Mouse (Mus musculus) heart, adult 2 months (tissue): ENCODE results near the gene Vangl1. TPM values are rescaled to one million over a fixed set of nuclear protein-coding genes. Genes with fewer than 3 reads are reported as not detected.

Source experiments
- DNase-seq, 2 experiments: peaks; one replicate each; pipeline ENCODE4 v3.0.0; 2021
- H3K27ac ChIP-seq: fragments of 200-600 bp; 2 replicates; pipeline ENCODE4 v1.8.1; 2022
- H3K27me3 ChIP-seq: fragments of 200-500 bp; 2 replicates; pipeline ENCODE4 v1.6.1; 2012; ENCODE audit warnings: mild to moderate bottlenecking, low read length, inconsistent platforms, mixed read lengths; ENCODE audit not compliant: control insufficient read depth, insufficient read depth
- H3K36me3 ChIP-seq: fragments of 200-500 bp; 2 replicates; pipeline ENCODE4 v1.6.1; 2012; ENCODE audit warnings: low read length, inconsistent platforms; ENCODE audit not compliant: control insufficient read depth, insufficient read depth
- H3K4me1 ChIP-seq: fragments of 200-500 bp; 2 replicates; pipeline ENCODE4 v1.6.1; 2011; ENCODE audit warnings: low read length; ENCODE audit not compliant: control insufficient read depth, insufficient read depth
- H3K4me3 ChIP-seq: fragments of 200-600 bp; 2 replicates; pipeline ENCODE4 v1.8.1; 2022
- H3K79me2 ChIP-seq: fragments of 200-500 bp; replicated peaks from 2 replicates; pipeline ENCODE4 v1.6.1; 2012; ENCODE audit warnings: mild to moderate bottlenecking, inconsistent platforms, low read length, moderate library complexity, mixed read lengths; ENCODE audit not compliant: control insufficient read depth, insufficient read depth
- H3K9ac ChIP-seq: fragments of 200-500 bp; 2 replicates; pipeline ENCODE4 v1.6.1; 2012; ENCODE audit warnings: low read depth, mild to moderate bottlenecking, control low read depth, inconsistent platforms, low read length, mixed read lengths
- CTCF ChIP-seq: fragments of 200-600 bp; IDR thresholded peaks from 2 replicates; pipeline ENCODE4 v1.8.1; 2022; ENCODE audit warnings: antibody characterized with exemption, mild to moderate bottlenecking, moderate library complexity
- EP300 ChIP-seq: fragments of 200-500 bp; IDR thresholded peaks from 2 replicates; pipeline ENCODE4 v1.6.1; 2011; ENCODE audit warnings: low read depth, low read length, control low read depth; ENCODE audit not compliant: insufficient read depth
- POLR2A ChIP-seq: fragments of 200-500 bp; IDR thresholded peaks from 2 replicates; pipeline ENCODE4 v1.6.1; 2011; ENCODE audit warnings: mild to moderate bottlenecking, low read depth, low read length, control low read depth; ENCODE audit not compliant: insufficient read depth
- WGBS: fragments of 180-500 bp; shearing (Covaris S2); methylation state at CpG from one replicate; pipeline ENCODE4 v1.1.7; 2018; 5-methylcytosine and 5-hydroxymethylcytosine counted together
- intact Hi-C: fragments of 180-260 bp; cut with DNase I; formaldehyde crosslinking; loops from one replicate; pipeline ENCODE4 v1.15.1; 2025
- polyA plus RNA-seq: library from polyadenylated mRNA; depleted of rRNA; stranded (reverse); fragments of >200 nt; gene quantifications from 2 replicates; pipeline ENCODE4 v1.2.3, GENCODE M21; 2012; rRNA removed
- total RNA-seq, 2 experiments: library from RNA; stranded (reverse); gene quantifications; 2 replicates each; pipeline ENCODE4 v1.2.3; 2021

The Vangl1 gene
- total and polyA plus RNA-seq, 3 experiments: 9.7 to 15.9 (median 10.6) TPM

GRCm38 (mm10) chr3:102122046-102122445 lies 82.4 kb downstream of the Vangl1 start:
- intact Hi-C loops: loop anchor here (5.0 kb wide), 2 partner anchors 40 to 120 kb away; no protein-coding TSS in a partner anchor
- 70% methylated on average over 7 of the region's 7 CpGs for WGBS
- no peaks in the 10 kb centered on the region; the same call in 1 of the 2 replicates for H3K36me3 ChIP-seq

DNA sequence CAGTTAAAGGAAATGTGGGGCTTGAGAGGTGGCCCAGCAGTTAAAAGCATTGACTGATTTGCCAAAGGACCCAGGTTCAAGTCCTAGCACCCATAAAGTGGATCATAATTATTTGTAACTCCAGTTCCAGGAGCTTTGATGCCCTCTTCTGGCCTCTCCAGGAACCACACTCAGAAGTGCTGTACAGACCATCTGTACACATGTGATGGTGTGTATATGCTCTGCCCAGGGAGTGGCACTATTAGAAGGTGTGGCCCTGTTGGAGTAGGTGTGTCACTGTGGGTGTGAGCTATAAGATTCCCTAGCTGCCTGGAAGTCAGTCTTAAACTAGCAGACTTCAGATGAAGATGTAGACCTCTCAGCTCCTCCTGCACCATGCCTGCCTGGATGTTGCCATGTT lies 83.5 kb downstream of the Vangl1 start:
- Histone ChIP-seq H3K4me1 (no peaks in the 10 kb centered on the region), H3K9ac (no peak overlapping the region), H3K36me3 (no peaks in the 10 kb centered on the region), H3K27me3 (no peaks in the 10 kb centered on the region), H3K27ac (no peak overlapping the region), H3K79me2 (no peaks in the 10 kb centered on the region), H3K4me3 (no peak overlapping the region)
- intact Hi-C loops: loop anchor here (5.0 kb wide), 2 partner anchors 39 to 121 kb away; no protein-coding TSS in a partner anchor
- TF ChIP-seq POLR2A (no peak), CTCF (peak; percentile 48)
- no peak for DNase-seq

More at GRCm38 (mm10) chr3:102122046-102122445, 82.4 kb downstream of the Vangl1 start:
- peak; percentile 61 for TF ChIP-seq CTCF
- TF ChIP-seq EP300: no peak
- H3K4me1 ChIP-seq: no peaks in the 10 kb centered on the region
- H3K27ac ChIP-seq: no peak overlapping the region
- no peak for DNase-seq
- no peaks in the 10 kb centered on the region for H3K79me2 ChIP-seq
- no peak overlapping the region for H3K9ac ChIP-seq
- no peaks in the 10 kb centered on the region for H3K27me3 ChIP-seq
- H3K4me3 ChIP-seq: no peak overlapping the region

- Histone ChIP-seq H3K4me3 (no peak overlapping the region), H3K36me3 (peaks cover 3% of the 10 kb centered on the region), H3K79me2 (no peaks in the 10 kb centered on the region), H3K27ac (peak overlapping the region; percentile 47), H3K9ac (no peak overlapping the region), H3K4me1 (no peaks in the 10 kb centered on the region; the same call in 1 of the 2 replicates), H3K27me3 (no peaks in the 10 kb centered on the region)
- WGBS: 48% methylated on average over 7 of the region's 7 CpGs
- TF ChIP-seq EP300 (no peak), POLR2A (no peak), CTCF (no peak)
- intact Hi-C loops: no loop called here
- peak in 1 of 2 experiments; percentile 32 for DNase-seq
Observed at GRCm38 (mm10) chr3:102111979-102112599, 92.4 kb downstream of the Vangl1 start.

DNA sequence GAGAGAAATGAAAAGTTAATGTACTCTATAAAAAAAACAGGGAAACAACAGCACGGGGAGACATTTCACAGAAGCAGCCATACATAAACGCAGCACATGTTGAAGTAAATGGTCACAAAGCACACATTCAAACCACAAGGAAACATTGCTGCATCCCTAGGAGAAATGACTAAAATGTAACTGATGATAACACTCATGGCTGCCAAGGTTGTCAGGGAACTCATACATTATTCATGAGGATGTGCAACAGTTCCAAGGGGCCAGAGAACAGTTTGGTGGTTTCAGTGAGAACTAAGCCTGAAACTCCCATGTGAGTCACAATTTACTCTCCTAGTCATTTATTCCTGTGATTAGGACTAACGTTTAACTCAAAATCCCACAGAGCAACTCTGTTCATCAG lies 96.3 kb downstream of the Vangl1 start:
- peaks cover 3% of the 10 kb centered on the region; the same call in 1 of the 2 replicates for H3K36me3 ChIP-seq
- peaks cover 1% of the 10 kb centered on the region; the same call in 1 of the 2 replicates for H3K4me1 ChIP-seq
- H3K4me3 ChIP-seq: no peak overlapping the region
- H3K79me2 ChIP-seq: no peaks in the 10 kb centered on the region
- WGBS: 69% methylated on average over 3 of the region's 3 CpGs
- intact Hi-C loops: no loop called here
- DNase-seq: no peak
- H3K27me3 ChIP-seq: no peaks in the 10 kb centered on the region
- no peak for TF ChIP-seq EP300
- TF ChIP-seq CTCF: no peak
- no peak for TF ChIP-seq POLR2A
- no peak overlapping the region for H3K9ac ChIP-seq
- no peak overlapping the region for H3K27ac ChIP-seq

GRCm38 (mm10) chr3:102103811-102104565 lies 100.5 kb downstream of the Vangl1 start:
- WGBS: 56% methylated on average over 9 of the region's 9 CpGs
- TF ChIP-seq EP300 (no peak), CTCF (no peak), POLR2A (no peak)
- intact Hi-C loops: no loop called here

More at GRCm38 (mm10) chr3:102103811-102104565, 100.5 kb downstream of the Vangl1 start:
- H3K9ac ChIP-seq: no peak overlapping the region
- H3K4me3 ChIP-seq: no peak overlapping the region
- H3K27me3 ChIP-seq: no peaks in the 10 kb centered on the region
- peaks cover 9% of the 10 kb centered on the region for H3K36me3 ChIP-seq
- H3K4me1 ChIP-seq: peaks cover 8% of the 10 kb centered on the region; the same call in 1 of the 2 replicates
- no peaks in the 10 kb centered on the region; the same call in 1 of the 2 replicates for H3K79me2 ChIP-seq
- no peak overlapping the region for H3K27ac ChIP-seq
- no peak for DNase-seq

Other genes with a start within 250 kb of the Vangl1 start
- not detected for gene Nhlh2, start 194.6 kb downstream of the Vangl1 start, total RNA-seq
- gene Nhlh2, start 194.6 kb downstream of the Vangl1 start, polyA plus RNA-seq: not detected in 2 replicates
- gene Casq2, start 118.3 kb downstream of the Vangl1 start, total RNA-seq: 100 to 1,000 TPM; 833 to 848 TPM
- 361 and 854 TPM in 2 replicates for gene Casq2, start 118.3 kb downstream of the Vangl1 start, polyA plus RNA-seq